ENCODE assay signal across 7 mouse cellular contexts in the genomic region with DNA sequence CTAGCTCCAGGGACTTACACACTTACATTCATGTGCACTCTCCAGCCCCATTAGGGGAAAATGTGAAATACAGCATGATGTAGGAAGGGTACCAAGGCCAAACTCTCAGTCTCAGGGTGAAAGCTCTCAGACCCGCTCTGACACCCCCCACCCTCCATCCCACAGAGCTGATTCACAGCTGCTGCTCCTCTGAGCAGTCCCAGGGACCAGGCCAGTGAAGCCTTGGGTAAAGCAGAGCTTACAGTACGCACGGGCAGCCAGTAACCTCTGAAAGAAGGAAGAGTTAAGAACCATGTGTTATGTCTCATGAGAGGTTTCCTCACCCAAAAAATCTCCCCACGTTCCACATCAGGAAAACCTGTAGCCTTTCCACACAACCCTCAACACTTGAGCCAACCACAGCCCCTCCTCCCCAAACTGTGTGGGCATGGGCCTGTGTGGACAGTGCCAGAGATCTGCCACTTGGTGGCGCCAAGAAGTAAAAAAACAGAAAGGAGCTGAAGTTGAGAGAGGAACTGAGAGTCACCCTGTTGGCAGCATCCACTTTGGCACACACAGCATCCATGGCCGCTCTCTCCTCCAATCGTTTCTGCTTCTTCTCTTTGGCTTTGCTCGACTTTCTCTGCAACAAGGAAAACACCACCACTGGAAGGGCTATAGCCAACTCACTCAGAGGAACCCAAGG. TPM values are rescaled to one million over a fixed set of nuclear protein-coding genes. Genes with fewer than 3 reads are reported as not detected.
DNase-seq lines count a peak whose midpoint lies in the region; ATAC-seq and TF ChIP-seq lines count a peak whose summit lies in the region.

No protein-coding gene starts in this region.

- no peaks in the 10 kb centered on the region for H3K9me3 ChIP-seq in limb, embryonic 11.5 days (ENCODE audit: control insufficient read depth, low read length)
- H3K9me3 ChIP-seq in midbrain, embryonic 16.5 days (replicated peaks; ENCODE audit: control insufficient read depth, low read length, poor library complexity, severe bottlenecking) = no peaks in the 10 kb centered on the region

- no peak overlapping the region for H3K27ac ChIP-seq in kidney, adult 2 months (ENCODE audit: insufficient read depth, low read depth, low read length)
- H3K27ac ChIP-seq in limb, embryonic 11.5 days (replicated peaks; ENCODE audit: low read depth, low read length) = no peak overlapping the region
- H3K27ac ChIP-seq in midbrain, embryonic 16.5 days (ENCODE audit: low read length) = no peak overlapping the region
- no peak overlapping the region for H3K27ac ChIP-seq in spleen, adult 2 months (ENCODE audit: insufficient read depth, low read length)

- no peak overlapping the region for H3K4me3 ChIP-seq in kidney, adult 2 months (ENCODE audit: insufficient read depth, low read depth, low read length)
- no peak overlapping the region for H3K4me3 ChIP-seq in limb, embryonic 11.5 days (ENCODE audit: low read depth, low read length)
- no peak overlapping the region for H3K4me3 ChIP-seq in midbrain, embryonic 16.5 days (ENCODE audit: low read depth, low read length)
- no peak overlapping the region for H3K4me3 ChIP-seq in spleen, adult 2 months (ENCODE audit: extremely low read depth, insufficient read depth, insufficient read length)

- no peaks in the 10 kb centered on the region for H3K36me3 ChIP-seq in kidney, adult 2 months (ENCODE audit: control insufficient read depth, insufficient read depth, low read length)
- H3K36me3 ChIP-seq in limb, embryonic 11.5 days (ENCODE audit: control insufficient read depth, insufficient read depth, low read length) = peaks cover 11% of the 10 kb centered on the region
- H3K36me3 ChIP-seq in midbrain, embryonic 16.5 days (ENCODE audit: control insufficient read depth, insufficient read depth, low read length) = peaks cover 7% of the 10 kb centered on the region
- H3K36me3 ChIP-seq in spleen, adult 2 months (ENCODE audit: control insufficient read depth, insufficient read depth, low read length) = peaks cover 6% of the 10 kb centered on the region

- peak; percentile 87 for DNase-seq in adrenal gland, postnatal 10 days
- DNase-seq in embryo, embryonic 9.5 days (ENCODE audit: extremely low spot score) = peak; percentile 69
- peak; percentile 32 to 74 for DNase-seq in gastrocnemius, postnatal 4 days (ENCODE audit: low spot score in 2 of 2)
- DNase-seq in kidney, adult 2 months = peak; percentile 82
- DNase-seq in limb, embryonic 11.5 days (ENCODE audit: low spot score) = peak; percentile 77
- peak; percentile 69 to 79 for DNase-seq in spleen, adult 2 months (ENCODE audit: low read depth in 1 of 2, low spot score in 2 of 2)

- no peak overlapping the region for H3K9ac ChIP-seq in limb, embryonic 11.5 days (ENCODE audit: low read length)
- no peak overlapping the region for H3K9ac ChIP-seq in midbrain, embryonic 16.5 days (ENCODE audit: low read depth, low read length)

- H3K4me2 ChIP-seq in limb, embryonic 11.5 days (ENCODE audit: low read depth, severe bottlenecking) = no peak overlapping the region
- no peak overlapping the region for H3K4me2 ChIP-seq in midbrain, embryonic 16.5 days (ENCODE audit: low read length)

- H3K4me1 ChIP-seq in kidney, adult 2 months (ENCODE audit: control insufficient read depth, insufficient read depth, low read length) = no peaks in the 10 kb centered on the region
- H3K4me1 ChIP-seq in limb, embryonic 11.5 days (ENCODE audit: control insufficient read depth, insufficient read depth, low read length) = peaks cover 3% of the 10 kb centered on the region; the same call in 1 of the 2 replicates
- H3K4me1 ChIP-seq in midbrain, embryonic 16.5 days (ENCODE audit: control insufficient read depth, insufficient read depth, low read length) = peaks cover 6% of the 10 kb centered on the region
- no peaks in the 10 kb centered on the region; the same call in 1 of the 2 replicates for H3K4me1 ChIP-seq in spleen, adult 2 months (ENCODE audit: control insufficient read depth, insufficient read depth, insufficient read length)

- peak; percentile 80 for TF ChIP-seq CTCF in kidney, adult 2 months (conservative IDR thresholded peaks at IDR 0.05; ENCODE audit: insufficient read depth, insufficient read length, low read depth, low read length)
- peak; percentile 85; the same call in 1 of the 2 replicates for TF ChIP-seq CTCF in spleen, adult 2 months (IDR thresholded peaks at IDR 0.05; ENCODE audit: extremely low read depth, insufficient read depth, insufficient read length, insufficient replicate concordance)

- H3K27me3 ChIP-seq in kidney, adult 2 months (replicated peaks; ENCODE audit: control insufficient read depth, insufficient read depth, low read length) = no peaks in the 10 kb centered on the region
- H3K27me3 ChIP-seq in limb, embryonic 11.5 days (ENCODE audit: control insufficient read depth, insufficient read depth, low read length) = no peaks in the 10 kb centered on the region
- no peaks in the 10 kb centered on the region for H3K27me3 ChIP-seq in midbrain, embryonic 16.5 days (ENCODE audit: control insufficient read depth, insufficient read depth, low read depth, low read length)
- no peaks in the 10 kb centered on the region for H3K27me3 ChIP-seq in spleen, adult 2 months (ENCODE audit: control insufficient read depth, insufficient read depth, low read length)

- WGBS in kidney, adult 2 months = 39% methylated on average over 8 of the region's 8 CpGs
- 62% methylated on average over 8 of the region's 8 CpGs for WGBS in limb, embryonic 11.5 days
- 60% methylated on average over 8 of the region's 8 CpGs for WGBS in midbrain, embryonic 16.5 days
- 42% methylated on average over 8 of the region's 8 CpGs for WGBS in spleen, adult 2 months

- no peak for TF ChIP-seq POLR2A in kidney, adult 2 months (IDR thresholded peaks at IDR 0.05; ENCODE audit: low read depth, low read length)
- no peak for TF ChIP-seq POLR2A in spleen, adult 2 months (IDR thresholded peaks at IDR 0.05; ENCODE audit: low read depth, low read length)

- ATAC-seq in limb, embryonic 11.5 days (ENCODE audit: insufficient number of reproducible peaks, low FRiP score, low TSS enrichment, low read depth) = 0 out of 2 replicates have a peak, but pooled peaks have one; percentile 14
- ATAC-seq in midbrain, embryonic 16.5 days = peak; percentile 90

RNA-seq across cellular contexts. Expression of gene Naa40, which starts 6.3 kb away (rescaled TPM):
- 10 to 100 TPM; 27.2 to 38.8 TPM for total RNA-seq in adrenal gland, postnatal 10 days (2021)
- total RNA-seq in gastrocnemius, postnatal 4 days (2021) = 10 to 100 TPM; 20.1 to 22.4 TPM
- 23.7 and 26.2 TPM in 2 replicates for polyA plus RNA-seq in kidney, adult 2 months (2012; rRNA removed)
- 83.9 and 85.1 TPM in 2 replicates for polyA plus RNA-seq in limb, embryonic 11.5 days (2014; fragmentation: Nextera tagmentation; extraction: Ambion mirVana)
- polyA plus RNA-seq in midbrain, embryonic 16.5 days (2015; fragmentation: Nextera tagmentation; extraction: Ambion mirVana) = 68.1 and 69.6 TPM in 2 replicates
- polyA plus RNA-seq in spleen, adult 2 months (2012; rRNA removed) = 20.5 and 25.1 TPM in 2 replicates

RNA-seq across cellular contexts. Expression of gene Cox8a, which starts 17.3 kb away (rescaled TPM):
- 1,000 to 10,000 TPM; 1,477 to 1,649 TPM for total RNA-seq in adrenal gland, postnatal 10 days (2021)
- total RNA-seq in gastrocnemius, postnatal 4 days (2021) = 100 to 1,000 TPM; 437 to 448 TPM
- polyA plus RNA-seq in kidney, adult 2 months (2012; rRNA removed) = 3,607 and 3,750 TPM in 2 replicates
- polyA plus RNA-seq in limb, embryonic 11.5 days (2014; fragmentation: Nextera tagmentation; extraction: Ambion mirVana) = 807 and 830 TPM in 2 replicates
- polyA plus RNA-seq in midbrain, embryonic 16.5 days (2015; fragmentation: Nextera tagmentation; extraction: Ambion mirVana) = 837 and 884 TPM in 2 replicates
- polyA plus RNA-seq in spleen, adult 2 months (2012; rRNA removed) = 636 and 1,081 TPM in 2 replicates

RNA-seq across cellular contexts. Expression of gene Otub1, which starts 28.6 kb away (rescaled TPM):
- 100 to 1,000 TPM; 104 to 105 TPM for total RNA-seq in adrenal gland, postnatal 10 days (2021)
- total RNA-seq in gastrocnemius, postnatal 4 days (2021) = 10 to 100 TPM; 73.9 to 79.3 TPM
- 122 and 126 TPM in 2 replicates for polyA plus RNA-seq in kidney, adult 2 months (2012; rRNA removed)
- 247 and 260 TPM in 2 replicates for polyA plus RNA-seq in limb, embryonic 11.5 days (2014; fragmentation: Nextera tagmentation; extraction: Ambion mirVana)
- 235 and 240 TPM in 2 replicates for polyA plus RNA-seq in midbrain, embryonic 16.5 days (2015; fragmentation: Nextera tagmentation; extraction: Ambion mirVana)
- 64.3 and 81.9 TPM in 2 replicates for polyA plus RNA-seq in spleen, adult 2 months (2012; rRNA removed)

RNA-seq across cellular contexts. Expression of gene Rcor2, which starts 32.4 kb away (rescaled TPM):
- 1 to 10 TPM; 4.5 to 7.6 TPM for total RNA-seq in adrenal gland, postnatal 10 days (2021)
- 10 to 100 TPM; 11.0 to 13.1 TPM for total RNA-seq in gastrocnemius, postnatal 4 days (2021)
- 1.5 and 1.8 TPM in 2 replicates for polyA plus RNA-seq in kidney, adult 2 months (2012; rRNA removed)
- 22.6 and 30.0 TPM in 2 replicates for polyA plus RNA-seq in limb, embryonic 11.5 days (2014; fragmentation: Nextera tagmentation; extraction: Ambion mirVana)
- 17.9 and 20.1 TPM in 2 replicates for polyA plus RNA-seq in midbrain, embryonic 16.5 days (2015; fragmentation: Nextera tagmentation; extraction: Ambion mirVana)
- 1.8 and 3.5 TPM in 2 replicates for polyA plus RNA-seq in spleen, adult 2 months (2012; rRNA removed)
